Mouse (Mus musculus) brain, embryonic 14.5 days (tissue): ENCODE measurements around the gene Acoxl. TPM values are rescaled to one million over a fixed set of nuclear protein-coding genes. Genes with fewer than 3 reads are reported as not detected.
A peak's percentile ranks its signal among the peaks of the same experiment; 100 is the strongest.

ENCODE experiments used
- DNase-seq: peaks from one replicate; pipeline ENCODE4 v3.0.0-alpha.2; 2011; ENCODE audit warnings: low read depth
- CTCF ChIP-seq: fragments of 200-500 bp; IDR thresholded peaks from 2 replicates; pipeline ENCODE4 v1.5.1; 2012; ENCODE audit warnings: inconsistent platforms, mild to moderate bottlenecking, moderate library complexity, borderline replicate concordance; ENCODE audit not compliant: insufficient read depth, insufficient read length; ENCODE audit errors: extremely low read depth
- POLR2A ChIP-seq: fragments of 200-500 bp; IDR thresholded peaks from 2 replicates; pipeline ENCODE4 v1.6.1; 2012; ENCODE audit warnings: mild to moderate bottlenecking, inconsistent platforms, borderline replicate concordance; ENCODE audit not compliant: poor library complexity, insufficient read depth, insufficient read length, severe bottlenecking; ENCODE audit errors: extremely low read depth
- polyA plus RNA-seq: library from polyadenylated mRNA; depleted of rRNA; stranded (reverse); fragments of >200 nt; gene quantifications from 2 replicates; pipeline ENCODE4 v1.2.3, GENCODE M21; 2012

Acoxl gene
- polyA plus RNA-seq, 1 experiment, result 0.04 TPM

- DNase-seq, result peak; percentile 76
- TF ChIP-seq POLR2A (no peak), CTCF (no peak)
These were observed 301.1 kb downstream of the Acoxl start for GRCm38 (mm10) chr2:128139781-128140180.

GRCm38 (mm10) chr2:128140183-128140582 lies 301.5 kb downstream of the Acoxl start:
- TF ChIP-seq CTCF, result no peak
- TF ChIP-seq POLR2A, result no peak
- no peak for DNase-seq

- DNase-seq, result no peak
- TF ChIP-seq POLR2A, result no peak
- TF ChIP-seq CTCF, result no peak
These were observed 305.3 kb downstream of the Acoxl start for GRCm38 (mm10) chr2:128143992-128144391.

GRCm38 (mm10) chr2:128145433-128145832 lies 306.8 kb downstream of the Acoxl start:
- DNase-seq, result no peak
- TF ChIP-seq CTCF, result no peak
- TF ChIP-seq POLR2A, result no peak

GRCm38 (mm10) chr2:128149596-128149995 lies 310.9 kb downstream of the Acoxl start:
- TF ChIP-seq CTCF (no peak), POLR2A (no peak)

GRCm38 (mm10) chr2:128152211-128152610 lies 313.5 kb downstream of the Acoxl start:
- no peak for TF ChIP-seq POLR2A
- TF ChIP-seq CTCF, result no peak
- DNase-seq, result no peak

More at GRCm38 (mm10) chr2:128149596-128149995, 310.9 kb downstream of the Acoxl start:
- DNase-seq, result no peak

- TF ChIP-seq CTCF (no peak), POLR2A (no peak)
These were observed 314.3 kb downstream of the Acoxl start for GRCm38 (mm10) chr2:128152845-128153550.

GRCm38 (mm10) chr2:128153551-128153910 lies 314.9 kb downstream of the Acoxl start:
- TF ChIP-seq POLR2A (no peak), CTCF (no peak)
- DNase-seq, result peak; percentile 71

More at GRCm38 (mm10) chr2:128152845-128153550, 314.3 kb downstream of the Acoxl start:
- no peak for DNase-seq

GRCm38 (mm10) chr2:128155412-128156066 lies 316.9 kb downstream of the Acoxl start:
- peak; percentile 61 for DNase-seq
- TF ChIP-seq POLR2A, result no peak
- TF ChIP-seq CTCF, result no peak

- DNase-seq, result no peak
- TF ChIP-seq POLR2A (no peak), CTCF (no peak)
These were observed 317.4 kb downstream of the Acoxl start for GRCm38 (mm10) chr2:128156067-128156462.

GRCm38 (mm10) chr2:128156557-128157412 lies 318.1 kb downstream of the Acoxl start:
- no peak for TF ChIP-seq CTCF
- no peak for TF ChIP-seq POLR2A
- DNase-seq, result no peak
